In genomic region chr13:105444895-105445281, GRCm38 (mm10) we compare ENCODE assay signal across 14 mouse cellular contexts. TPM values are rescaled to one million over a fixed set of nuclear protein-coding genes. Genes with fewer than 3 reads are reported as not detected.
DNase-seq lines count a peak whose midpoint lies in the region; ATAC-seq lines count a peak whose summit lies in the region.
"Had no signal": no experiment of that assay in that cellular context is flagged by ENCODE, and none has a peak within 500 bp of the region (broad histone marks: within the 10 kb centered on the region; RNA-seq: fewer than 3 reads in every experiment).

No protein-coding gene starts in this region.

- peak; percentile 38; the same call in 1 of the 2 replicates for ATAC-seq in forebrain, embryonic 14.5 days
- peak; percentile 31; the same call in 1 of the 2 replicates for ATAC-seq in midbrain, embryonic 14.5 days (ENCODE audit: low FRiP score, low TSS enrichment)
- no peak for ATAC-seq in erythroblast, adult 5-6 weeks (replicated peaks; ENCODE audit: low FRiP score, poor library complexity, severe bottlenecking)
- no peak for ATAC-seq in heart, embryonic 12.5 days (ENCODE audit: insufficient number of reproducible peaks, low FRiP score)
- ATAC-seq: activated CD4-positive, CD25-positive, alpha-beta regulatory T cell, adult 4 months; CD4-positive, CD25-positive, alpha-beta regulatory T cell, adult 4 months had no signal

- 2% methylated on average over 26 of the region's 26 CpGs for WGBS in forebrain, embryonic 14.5 days
- 2% methylated on average over 26 of the region's 26 CpGs for WGBS in midbrain, embryonic 14.5 days
- WGBS in heart, embryonic 12.5 days, result 1% methylated on average over 26 of the region's 26 CpGs

- H3K27ac ChIP-seq in forebrain, embryonic 14.5 days (ENCODE audit: low read depth, low read length), result no peak overlapping the region
- no peak overlapping the region for H3K27ac ChIP-seq in midbrain, embryonic 14.5 days (replicated peaks; ENCODE audit: low read depth, low read length)
- no peak overlapping the region for H3K27ac ChIP-seq in heart, embryonic 12.5 days (ENCODE audit: poor library complexity, severe bottlenecking)

- H3K4me2 ChIP-seq in forebrain, embryonic 14.5 days (ENCODE audit: low read length), result peak overlapping the region; percentile 86
- H3K4me2 ChIP-seq in midbrain, embryonic 14.5 days (ENCODE audit: low read length), result peak overlapping the region; percentile 74
- H3K4me2 ChIP-seq in heart, embryonic 12.5 days, result no peak overlapping the region

- H3K4me3 ChIP-seq in forebrain, embryonic 14.5 days (ENCODE audit: low read depth, low read length), result peak overlapping the region; percentile 39
- H3K4me3 ChIP-seq in midbrain, embryonic 14.5 days (replicated peaks; ENCODE audit: low read depth, low read length), result peak overlapping the region; percentile 35
- H3K4me3 ChIP-seq in heart, embryonic 12.5 days, result no peak overlapping the region

- H3K9ac ChIP-seq in forebrain, embryonic 14.5 days (ENCODE audit: low read length), result peak overlapping the region; percentile 56
- H3K9ac ChIP-seq in midbrain, embryonic 14.5 days (replicated peaks; ENCODE audit: low read length), result peak overlapping the region; percentile 1; the same call in 1 of the 2 replicates
- no peak overlapping the region for H3K9ac ChIP-seq in heart, embryonic 12.5 days

- peaks cover 8% of the 10 kb centered on the region; the same call in 1 of the 2 replicates for H3K4me1 ChIP-seq in forebrain, embryonic 14.5 days (ENCODE audit: control insufficient read depth, insufficient read depth, low read length)
- H3K4me1 ChIP-seq in midbrain, embryonic 14.5 days (ENCODE audit: control insufficient read depth, insufficient read depth, low read length), result no peaks in the 10 kb centered on the region
- no peaks in the 10 kb centered on the region for H3K4me1 ChIP-seq in heart, embryonic 12.5 days (replicated peaks)

- DNase-seq in layer of hippocampus, postnatal 10 days (ENCODE audit: low spot score in 2 of 2), result peak; percentile 21 to 30
- no peak for DNase-seq in layer of hippocampus, adult 11-12 months (ENCODE audit: low spot score)
- DNase-seq in brain, adult 2 months (ENCODE audit: low read depth, low spot score), result peak; percentile 34
- DNase-seq in forebrain, embryonic 14.5 days (ENCODE audit: low spot score), result no peak
- peak; percentile 28 for DNase-seq in midbrain, embryonic 14.5 days
- no peak for DNase-seq in kidney, adult 11 months
- DNase-seq: cerebellum, adult 11 months; kidney, postnatal 14 days had no signal

- peaks cover 29% of the 10 kb centered on the region for H3K27me3 ChIP-seq in forebrain, embryonic 14.5 days (replicated peaks; ENCODE audit: control insufficient read depth, insufficient read depth, low read length)
- peaks cover 37% of the 10 kb centered on the region for H3K27me3 ChIP-seq in midbrain, embryonic 14.5 days (ENCODE audit: control insufficient read depth, insufficient read depth, low read length)
- H3K27me3 ChIP-seq in heart, embryonic 12.5 days (replicated peaks), result peaks cover 47% of the 10 kb centered on the region

- H3K36me3 ChIP-seq in forebrain, embryonic 14.5 days (ENCODE audit: control insufficient read depth, insufficient read depth, low read length), result no peaks in the 10 kb centered on the region
- no peaks in the 10 kb centered on the region for H3K36me3 ChIP-seq in midbrain, embryonic 14.5 days (ENCODE audit: control insufficient read depth, insufficient read depth, low read length)
- H3K36me3 ChIP-seq in heart, embryonic 12.5 days, result no peaks in the 10 kb centered on the region

- no peaks in the 10 kb centered on the region for H3K9me3 ChIP-seq in forebrain, embryonic 14.5 days (replicated peaks; ENCODE audit: control insufficient read depth, low read length)
- no peaks in the 10 kb centered on the region for H3K9me3 ChIP-seq in midbrain, embryonic 14.5 days (ENCODE audit: control insufficient read depth, low read length)
- no peaks in the 10 kb centered on the region; the same call in 1 of the 2 replicates for H3K9me3 ChIP-seq in heart, embryonic 12.5 days (replicated peaks)

RNA-seq across cellular contexts. Expression of gene Htr1a, which starts 1.4 kb away (rescaled TPM):
- 10 to 100 TPM; 15.6 to 17.1 TPM for total RNA-seq in layer of hippocampus, postnatal 10 days (2021)
- polyA plus RNA-seq in forebrain, embryonic 14.5 days (2014; fragmentation: Nextera tagmentation; extraction: Ambion mirVana), result 0.62 and 1.3 TPM in 2 replicates
- polyA plus RNA-seq in midbrain, embryonic 14.5 days (2014; fragmentation: Nextera tagmentation; extraction: Ambion mirVana), result 1.9 and 2.4 TPM in 2 replicates
- 0.58 TPM in 1 of 2 replicates, not detected in the other for total RNA-seq in erythroblast, adult 5-6 weeks (2015; ENCODE audit: low replicate concordance)
- total RNA-seq in erythroblast, adult 5-6 weeks (2017; ENCODE audit: low replicate concordance), result not detected in 2 replicates
- not detected in 2 replicates for polyA plus RNA-seq in heart, embryonic 12.5 days (2016; fragmentation: Nextera tagmentation; extraction: Ambion mirVana)
- total RNA-seq: liver, adult 2 months had no signal
- polyA plus RNA-seq: activated CD4-positive, CD25-positive, alpha-beta regulatory T cell, adult 4 months; CD4-positive, CD25-positive, alpha-beta regulatory T cell, adult 4 months; heart, embryonic 16.5 days; liver, adult 2 months had no signal

Comparison
In these comparisons a context has a peak if more than half of its experiments do, and no peak if none do; other contexts are left out.
1. DNase-seq: peak in layer of hippocampus, postnatal 10 days (2 of 2), brain, adult 2 months (single experiment) and midbrain, embryonic 14.5 days (single experiment); none in layer of hippocampus, adult 11-12 months (single experiment), forebrain, embryonic 14.5 days (single experiment) and kidney, adult 11 months (single experiment).
2. ATAC-seq: peak in forebrain, embryonic 14.5 days (single experiment) and midbrain, embryonic 14.5 days (single experiment); none in erythroblast, adult 5-6 weeks (single experiment) and heart, embryonic 12.5 days (single experiment).